ENCODE assay signal across 26 mouse cellular contexts in genomic region chr2:143450680-143451079, GRCm38 (mm10).
DNase-seq lines count a peak whose midpoint lies in the region; ATAC-seq and TF ChIP-seq lines count a peak whose summit lies in the region.
"Had no signal": no experiment of that assay in that cellular context is flagged by ENCODE, and none has a peak within 500 bp of the region (broad histone marks: within the 10 kb centered on the region; RNA-seq: fewer than 3 reads in every experiment).

No protein-coding gene starts in this region.

- peak; percentile 5 for DNase-seq in hindbrain, postnatal 0 days (ENCODE audit: low spot score)
- no peak for DNase-seq in hindbrain, embryonic 10.5 days (ENCODE audit: low spot score)
- peak; percentile 7 to 27 for DNase-seq in left cerebral cortex, adult 18-20 months (ENCODE audit: low spot score in 2 of 2)
- no peak for DNase-seq in left cerebral cortex, postnatal 4 days
- DNase-seq in frontal cortex, postnatal 36 days (ENCODE audit: low spot score in 2 of 2), result peak; percentile 21 to 39
- DNase-seq in telencephalon, adult 2 months (ENCODE audit: low read depth, low spot score), result peak; percentile 69
- no peak for DNase-seq in cerebellum, postnatal 4 days (ENCODE audit: low spot score in 2 of 2)
- DNase-seq: adrenal gland, postnatal 14 days; cerebellum, adult 18-20 months; cerebellum, postnatal 10 days; forebrain, postnatal 0 days; kidney, adult 9 months; kidney, postnatal 10 days; lung, embryonic 14.5 days; lung, postnatal 14 days; midbrain, embryonic 14.5 days; thymus, postnatal 4 days had no signal

- no peaks in the 10 kb centered on the region for H3K4me1 ChIP-seq in hindbrain, postnatal 0 days (ENCODE audit: insufficient read depth, low read length)
- no peaks in the 10 kb centered on the region for H3K4me1 ChIP-seq in hindbrain, embryonic 10.5 days (replicated peaks)
- H3K4me1 ChIP-seq: embryonic facial prominence, embryonic 10.5 days; embryonic facial prominence, embryonic 15.5 days; forebrain, embryonic 12.5 days; heart, embryonic 15.5 days; hindbrain, embryonic 12.5 days; limb, embryonic 12.5 days; liver, embryonic 15.5 days had no signal

- no peak overlapping the region for H3K4me3 ChIP-seq in hindbrain, postnatal 0 days (ENCODE audit: low read length)
- H3K4me3 ChIP-seq in hindbrain, embryonic 10.5 days, result no peak overlapping the region
- H3K4me3 ChIP-seq: embryonic facial prominence, embryonic 10.5 days; embryonic facial prominence, embryonic 15.5 days; forebrain, embryonic 12.5 days; heart, embryonic 15.5 days; hindbrain, embryonic 12.5 days; limb, embryonic 12.5 days; liver, embryonic 15.5 days had no signal

- intact Hi-C loops in left cerebral cortex, postnatal 4 days (cut with DNase I), result no loop called here

- no peaks in the 10 kb centered on the region for H3K27me3 ChIP-seq in hindbrain, postnatal 0 days (ENCODE audit: insufficient read depth, low read length)
- H3K27me3 ChIP-seq in hindbrain, embryonic 10.5 days (ENCODE audit: insufficient read depth, poor library complexity, severe bottlenecking), result no peaks in the 10 kb centered on the region
- H3K27me3 ChIP-seq: embryonic facial prominence, embryonic 15.5 days; forebrain, embryonic 12.5 days; heart, embryonic 15.5 days; hindbrain, embryonic 12.5 days; limb, embryonic 12.5 days; liver, embryonic 15.5 days had no signal

- H3K4me2 ChIP-seq in hindbrain, postnatal 0 days (ENCODE audit: low read depth, low read length), result no peak overlapping the region
- H3K4me2 ChIP-seq: embryonic facial prominence, embryonic 15.5 days; forebrain, embryonic 12.5 days; heart, embryonic 15.5 days; hindbrain, embryonic 12.5 days; limb, embryonic 12.5 days; liver, embryonic 15.5 days; lung, embryonic 14.5 days had no signal

- no peak overlapping the region for H3K9ac ChIP-seq in hindbrain, postnatal 0 days (replicated peaks; ENCODE audit: low read length)
- H3K9ac ChIP-seq: embryonic facial prominence, embryonic 15.5 days; forebrain, embryonic 12.5 days; forebrain, postnatal 0 days; heart, embryonic 15.5 days; hindbrain, embryonic 12.5 days; limb, embryonic 12.5 days; liver, embryonic 15.5 days; lung, embryonic 14.5 days had no signal

- no peak overlapping the region for H3K27ac ChIP-seq in hindbrain, postnatal 0 days
- H3K27ac ChIP-seq in hindbrain, embryonic 10.5 days, result no peak overlapping the region
- H3K27ac ChIP-seq: embryonic facial prominence, embryonic 10.5 days; embryonic facial prominence, embryonic 15.5 days; forebrain, embryonic 12.5 days; heart, embryonic 15.5 days; hindbrain, embryonic 12.5 days; limb, embryonic 12.5 days; liver, embryonic 15.5 days had no signal

- H3K9me3 ChIP-seq in hindbrain, postnatal 0 days (ENCODE audit: low read length), result no peaks in the 10 kb centered on the region
- no peaks in the 10 kb centered on the region for H3K9me3 ChIP-seq in hindbrain, embryonic 10.5 days
- H3K9me3 ChIP-seq: embryonic facial prominence, embryonic 10.5 days; embryonic facial prominence, embryonic 15.5 days; forebrain, embryonic 12.5 days; heart, embryonic 15.5 days; hindbrain, embryonic 12.5 days; limb, embryonic 12.5 days; liver, embryonic 15.5 days had no signal

- H3K36me3 ChIP-seq in hindbrain, postnatal 0 days (ENCODE audit: insufficient read depth, low read length), result no peaks in the 10 kb centered on the region
- H3K36me3 ChIP-seq in hindbrain, embryonic 10.5 days, result no peaks in the 10 kb centered on the region
- H3K36me3 ChIP-seq: embryonic facial prominence, embryonic 10.5 days; embryonic facial prominence, embryonic 15.5 days; forebrain, embryonic 12.5 days; heart, embryonic 15.5 days; hindbrain, embryonic 12.5 days; limb, embryonic 12.5 days; liver, embryonic 15.5 days had no signal

- TF ChIP-seq CTCF in hindbrain, postnatal 0 days (IDR thresholded peaks at IDR 0.05; ENCODE audit: low read depth), result no peak

- ATAC-seq in hindbrain, postnatal 0 days, result no peak
- ATAC-seq: CD4-positive, CD25-positive, alpha-beta regulatory T cell, adult 4 months; intestine, embryonic 16.5 days had no signal

Comparison
In these comparisons a context has a peak if more than half of its experiments do, and no peak if none do; other contexts are left out.
1. DNase-seq: peak in hindbrain, postnatal 0 days (single experiment), left cerebral cortex, adult 18-20 months (2 of 2), frontal cortex, postnatal 36 days (2 of 2) and telencephalon, adult 2 months (single experiment); none in hindbrain, embryonic 10.5 days (single experiment), left cerebral cortex, postnatal 4 days (single experiment) and cerebellum, postnatal 4 days (0 of 2).